ENCODE assay signal across 7 mouse cellular contexts in the genomic region with DNA sequence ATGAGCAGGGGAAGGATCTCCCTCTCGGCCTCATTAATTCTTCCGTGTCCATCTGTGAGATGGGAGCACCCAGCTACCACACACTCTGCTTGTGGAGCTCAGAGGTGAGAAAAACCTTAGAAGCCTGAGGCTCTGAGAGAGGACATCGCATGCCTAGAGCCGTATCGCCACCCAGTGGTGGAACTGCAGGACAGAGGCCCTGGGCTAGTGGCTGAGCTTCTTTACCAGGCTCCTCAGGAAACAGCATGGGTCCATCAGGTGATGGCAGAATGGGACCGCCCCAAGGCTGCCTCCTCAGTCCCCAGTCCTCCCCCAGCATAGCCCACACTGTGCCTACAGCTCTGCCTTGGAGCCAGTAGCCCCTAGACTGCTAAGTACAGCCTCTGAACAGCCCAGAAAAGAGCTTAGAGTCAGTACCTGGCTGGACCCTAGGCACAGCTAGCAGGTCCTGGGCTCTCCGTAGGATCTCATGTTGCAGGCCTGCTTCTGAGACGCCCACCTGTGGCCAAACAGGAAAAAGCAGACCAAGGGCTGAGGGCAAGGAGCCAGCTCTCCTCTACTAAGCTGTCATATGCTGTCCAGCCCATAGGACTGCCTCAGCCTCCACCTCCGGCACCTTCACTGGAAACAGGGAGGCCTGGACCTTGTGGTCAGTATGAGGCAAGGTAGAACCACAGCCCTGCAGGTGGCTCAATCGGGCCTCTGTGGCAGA. TPM values are rescaled to one million over a fixed set of nuclear protein-coding genes. Genes with fewer than 3 reads are reported as not detected.
DNase-seq lines count a peak whose midpoint lies in the region; ATAC-seq lines count a peak whose summit lies in the region.

No protein-coding gene starts in this region.

- no peak overlapping the region for H3K9ac ChIP-seq in intestine, embryonic 16.5 days (ENCODE audit: low read depth, low read length)
- no peak overlapping the region for H3K9ac ChIP-seq in midbrain, embryonic 11.5 days (ENCODE audit: low read length)

- no peaks in the 10 kb centered on the region for H3K27me3 ChIP-seq in intestine, embryonic 16.5 days (replicated peaks; ENCODE audit: control insufficient read depth, insufficient read depth, low read length)
- H3K27me3 ChIP-seq in midbrain, embryonic 11.5 days (ENCODE audit: control insufficient read depth, insufficient read depth, low read length): no peaks in the 10 kb centered on the region

- H3K4me2 ChIP-seq in intestine, embryonic 16.5 days (ENCODE audit: low read depth, low read length): no peak overlapping the region
- no peak overlapping the region for H3K4me2 ChIP-seq in midbrain, embryonic 11.5 days

- peak; percentile 42 to 69 for DNase-seq in adrenal gland, adult 18-20 months (ENCODE audit: low spot score in 2 of 2)
- DNase-seq in gastrocnemius, postnatal 25 days: peak; percentile 71
- DNase-seq in left cerebral cortex, postnatal 36 days (ENCODE audit: low spot score in 2 of 2): peak; percentile 74 to 76
- peak; percentile 91 for DNase-seq in midbrain, embryonic 11.5 days (ENCODE audit: low spot score, missing footprints)
- DNase-seq in spleen, postnatal 10 days (ENCODE audit: low spot score in 2 of 2): peak; percentile 27 to 77

- peak; percentile 87 for ATAC-seq in common myeloid progenitor, adult 5-6 weeks (replicated peaks; ENCODE audit: low read depth, poor library complexity, severe bottlenecking)
- peak; percentile 62 for ATAC-seq in intestine, embryonic 16.5 days
- ATAC-seq in midbrain, embryonic 11.5 days (ENCODE audit: low FRiP score): peak; percentile 64

- no peak overlapping the region for H3K4me3 ChIP-seq in intestine, embryonic 16.5 days (ENCODE audit: low read length)
- no peak overlapping the region for H3K4me3 ChIP-seq in midbrain, embryonic 11.5 days (ENCODE audit: low read depth, low read length)

- H3K27ac ChIP-seq in intestine, embryonic 16.5 days (ENCODE audit: low read length): no peak overlapping the region
- H3K27ac ChIP-seq in midbrain, embryonic 11.5 days (ENCODE audit: low read depth, low read length): no peak overlapping the region

- 0 out of 2 replicates have a peak, but pooled peaks cover 2% of the 10 kb centered on the region for H3K4me1 ChIP-seq in intestine, embryonic 16.5 days (ENCODE audit: control insufficient read depth, insufficient read depth, low read length)
- no peaks in the 10 kb centered on the region for H3K4me1 ChIP-seq in midbrain, embryonic 11.5 days (ENCODE audit: control insufficient read depth, insufficient read depth, low read length)

- no peaks in the 10 kb centered on the region for H3K9me3 ChIP-seq in intestine, embryonic 16.5 days (ENCODE audit: control insufficient read depth, low read length)
- H3K9me3 ChIP-seq in midbrain, embryonic 11.5 days (ENCODE audit: control insufficient read depth, low read length): no peaks in the 10 kb centered on the region

- 30% methylated on average over 10 of the region's 10 CpGs for WGBS in intestine, embryonic 16.5 days
- WGBS in midbrain, embryonic 11.5 days: 33% methylated on average over 10 of the region's 10 CpGs

- intact Hi-C loops in left cerebral cortex, postnatal 36 days (cut with DNase I): loop anchor here (2.0 to 10.0 kb wide), 2 partner anchors 64 to 144 kb away; partner anchors contain the start of gene Cfap157

- no peaks in the 10 kb centered on the region for H3K36me3 ChIP-seq in intestine, embryonic 16.5 days (ENCODE audit: control insufficient read depth, insufficient read depth, low read length)
- no peaks in the 10 kb centered on the region for H3K36me3 ChIP-seq in midbrain, embryonic 11.5 days (ENCODE audit: control insufficient read depth, insufficient read depth, low read length)

RNA-seq across cellular contexts. Expression of gene Rpl12, which starts 33.0 kb away (rescaled TPM):
- total RNA-seq in adrenal gland, adult 18-20 months (2021): 100 to 1,000 TPM; 162 to 167 TPM
- total RNA-seq in common myeloid progenitor, adult 5-6 weeks (2017): 2,360 and 2,455 TPM in 2 replicates
- total RNA-seq in gastrocnemius, postnatal 25 days (2021): 10 to 100 TPM; 52.0 to 67.4 TPM
- polyA plus RNA-seq in intestine, embryonic 16.5 days (2015; fragmentation: Nextera tagmentation; extraction: Ambion mirVana): 141 and 162 TPM in 2 replicates
- total RNA-seq in left cerebral cortex, postnatal 36 days (2021): 100 to 1,000 TPM; 107 to 115 TPM
- polyA plus RNA-seq in midbrain, embryonic 11.5 days (2014; fragmentation: Nextera tagmentation; extraction: Ambion mirVana): 129 and 155 TPM in 2 replicates

RNA-seq across cellular contexts. Expression of gene Lrsam1, which starts 33.0 kb away (rescaled TPM):
- 10 to 100 TPM; 16.6 to 23.4 TPM for total RNA-seq in adrenal gland, adult 18-20 months (2021)
- total RNA-seq in common myeloid progenitor, adult 5-6 weeks (2017): 4.0 and 6.2 TPM in 2 replicates
- 10 to 100 TPM; 10.4 to 13.5 TPM for total RNA-seq in gastrocnemius, postnatal 25 days (2021)
- polyA plus RNA-seq in intestine, embryonic 16.5 days (2015; fragmentation: Nextera tagmentation; extraction: Ambion mirVana): 6.8 and 7.8 TPM in 2 replicates
- 10 to 100 TPM; 34.7 to 36.2 TPM for total RNA-seq in left cerebral cortex, postnatal 36 days (2021)
- 9.2 and 9.3 TPM in 2 replicates for polyA plus RNA-seq in midbrain, embryonic 11.5 days (2014; fragmentation: Nextera tagmentation; extraction: Ambion mirVana)

RNA-seq across cellular contexts. Expression of gene Fam129b, which starts 52.5 kb away (rescaled TPM):
- total RNA-seq in adrenal gland, adult 18-20 months (2021): 10 to 100 TPM; 19.1 to 32.7 TPM
- total RNA-seq in common myeloid progenitor, adult 5-6 weeks (2017): 13.1 TPM in 2 replicates
- 10 to 100 TPM in 1 of 2 experiments, 1 to 10 TPM in 1; 8.1 to 12.4 TPM for total RNA-seq in gastrocnemius, postnatal 25 days (2021)
- polyA plus RNA-seq in intestine, embryonic 16.5 days (2015; fragmentation: Nextera tagmentation; extraction: Ambion mirVana): 35.4 and 37.8 TPM in 2 replicates
- 10 to 100 TPM; 22.6 to 23.7 TPM for total RNA-seq in left cerebral cortex, postnatal 36 days (2021)
- polyA plus RNA-seq in midbrain, embryonic 11.5 days (2014; fragmentation: Nextera tagmentation; extraction: Ambion mirVana): 10.3 and 10.6 TPM in 2 replicates

RNA-seq across cellular contexts. Expression of gene Slc2a8, which starts 53.5 kb away (rescaled TPM):
- total RNA-seq in adrenal gland, adult 18-20 months (2021): 10 to 100 TPM; 15.7 to 17.2 TPM
- total RNA-seq in common myeloid progenitor, adult 5-6 weeks (2017): 1.6 and 3.0 TPM in 2 replicates
- 1 to 10 TPM; 9.5 to 9.6 TPM for total RNA-seq in gastrocnemius, postnatal 25 days (2021)
- 21.5 and 26.6 TPM in 2 replicates for polyA plus RNA-seq in intestine, embryonic 16.5 days (2015; fragmentation: Nextera tagmentation; extraction: Ambion mirVana)
- 10 to 100 TPM; 26.9 to 27.1 TPM for total RNA-seq in left cerebral cortex, postnatal 36 days (2021)
- polyA plus RNA-seq in midbrain, embryonic 11.5 days (2014; fragmentation: Nextera tagmentation; extraction: Ambion mirVana): 8.4 and 9.5 TPM in 2 replicates

Comparison
In these comparisons a context has a peak if more than half of its experiments do, and no peak if none do; other contexts are left out.
1. RNA of gene Rpl12, which starts 33.0 kb away (total RNA-seq): 2,360 to 2,455 TPM in common myeloid progenitor, adult 5-6 weeks; 162 to 167 TPM in adrenal gland, adult 18-20 months, 107 to 115 TPM in left cerebral cortex, postnatal 36 days and 52.0 to 67.4 TPM in gastrocnemius, postnatal 25 days; every median in the first group is over 10 times any median in the second.
2. Peak in every context shown above with its lines, with median percentiles within 50 percentile points of each other: DNase-seq and ATAC-seq.